Mouse (Mus musculus): ENCODE data around the gene Ank2. TPM values are rescaled to one million over a fixed set of nuclear protein-coding genes. Genes with fewer than 3 reads are reported as not detected.
A peak's percentile ranks its signal among the peaks of the same experiment; 100 is the strongest.

Gene Ank2
- polyA plus RNA-seq, 1 experiment from 2014 or later = 30.8 TPM

DNA sequence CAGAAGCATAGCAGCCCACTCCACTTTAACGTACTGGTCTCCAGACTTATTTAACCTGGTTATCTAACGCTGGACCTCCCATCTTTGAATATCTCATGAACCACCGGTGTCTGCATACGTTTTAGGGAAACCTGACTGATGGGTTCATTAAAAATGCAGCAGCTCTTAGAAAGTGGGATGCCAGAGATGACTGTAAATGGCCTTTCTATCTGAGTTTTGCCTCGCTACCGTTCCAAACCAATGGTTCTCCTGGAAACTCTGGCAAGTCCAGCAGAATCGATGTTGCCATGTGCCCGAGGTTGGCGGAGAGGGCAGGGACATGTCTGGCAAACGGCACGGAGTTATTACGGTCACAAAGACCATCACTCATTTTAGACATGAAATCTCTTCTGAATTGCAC, 226.3 kb downstream of the Ank2 start:
- ATAC-seq (replicated peaks; ENCODE audit: insufficient number of reproducible peaks, low FRiP score, low TSS enrichment) = no peak
- Histone ChIP-seq H3K36me3 (ENCODE audit: control insufficient read depth, insufficient read depth, low read length) (no peaks in the 10 kb centered on the region), H3K9ac (ENCODE audit: low read depth, low read length) (no peak overlapping the region), H3K27ac (ENCODE audit: low read depth, low read length) (no peak overlapping the region), H3K9me3 (replicated peaks; ENCODE audit: control insufficient read depth, low read length) (no peaks in the 10 kb centered on the region), H3K4me2 (no peak overlapping the region), H3K27me3 (ENCODE audit: control insufficient read depth, insufficient read depth, low read length) (no peaks in the 10 kb centered on the region), H3K4me3 (ENCODE audit: low read depth, low read length) (no peak overlapping the region), H3K4me1 (ENCODE audit: control insufficient read depth, insufficient read depth, low read length) (peaks cover 3% of the 10 kb centered on the region; the same call in 1 of the 2 replicates)
- WGBS (ENCODE audit: insufficient replicate concordance) = 80% methylated on average over 12 of the region's 12 CpGs

DNA sequence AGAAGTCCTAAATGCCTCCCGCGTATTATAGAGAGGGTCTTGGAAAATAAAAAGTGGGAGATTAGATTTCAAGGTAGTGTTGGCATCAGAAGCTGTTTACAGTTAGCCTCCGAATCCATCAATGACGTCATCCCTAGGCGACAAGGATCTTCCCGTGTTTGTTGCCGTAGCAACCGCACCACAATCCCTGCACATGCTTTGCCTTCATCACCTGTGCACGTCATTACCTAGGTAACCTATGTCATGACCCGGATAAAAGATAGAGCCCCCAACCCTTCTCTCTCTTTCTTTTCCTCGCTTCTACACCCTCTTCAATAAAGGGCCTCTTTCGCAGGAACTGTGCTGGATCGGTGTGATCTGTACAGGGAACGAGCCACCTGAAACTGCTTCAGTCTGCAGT, 229.5 kb downstream of the Ank2 start:
- 82% methylated on average over 14 of the region's 14 CpGs for WGBS (ENCODE audit: insufficient replicate concordance)
- ATAC-seq (replicated peaks; ENCODE audit: insufficient number of reproducible peaks, low FRiP score, low TSS enrichment) = no peak
- H3K4me3 ChIP-seq (ENCODE audit: low read depth, low read length) = no peak overlapping the region

DNA sequence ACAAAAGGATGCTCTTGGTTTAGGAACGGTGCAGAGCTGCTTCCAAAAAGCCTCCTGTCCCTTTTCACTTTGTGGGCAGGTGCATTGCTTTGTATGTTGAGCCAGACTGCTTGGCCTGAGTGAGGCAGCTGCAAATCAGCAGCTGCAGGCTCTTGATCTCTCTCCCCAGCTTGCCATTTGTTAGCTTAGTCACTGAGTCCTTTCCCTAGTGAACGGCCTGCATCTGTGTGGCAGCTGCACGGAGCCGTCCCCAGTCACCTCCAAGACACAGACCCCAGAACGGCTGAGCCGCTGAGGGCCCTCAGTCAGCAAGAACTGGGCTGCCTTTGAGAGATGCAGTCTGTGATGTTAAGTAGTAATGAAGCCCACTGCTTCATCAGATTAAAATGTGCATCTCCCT, 231.3 kb downstream of the Ank2 start:
- no peaks in the 10 kb centered on the region for H3K36me3 ChIP-seq (ENCODE audit: control insufficient read depth, insufficient read depth, low read length)
- H3K27ac ChIP-seq (ENCODE audit: low read depth, low read length) = no peak overlapping the region
- H3K9me3 ChIP-seq (replicated peaks; ENCODE audit: control insufficient read depth, low read length) = no peaks in the 10 kb centered on the region
- ATAC-seq (replicated peaks; ENCODE audit: insufficient number of reproducible peaks, low FRiP score, low TSS enrichment) = no peak
- no peak overlapping the region for H3K9ac ChIP-seq (ENCODE audit: low read depth, low read length)
- 52% methylated on average over 6 of the region's 6 CpGs for WGBS (ENCODE audit: insufficient replicate concordance)
- no peaks in the 10 kb centered on the region for H3K27me3 ChIP-seq (ENCODE audit: control insufficient read depth, insufficient read depth, low read length)
- H3K4me2 ChIP-seq = no peak overlapping the region
- H3K4me1 ChIP-seq (ENCODE audit: control insufficient read depth, insufficient read depth, low read length) = peaks cover 3% of the 10 kb centered on the region; the same call in 1 of the 2 replicates
- H3K4me3 ChIP-seq (ENCODE audit: low read depth, low read length) = no peak overlapping the region

More for the DNA sequence above, 229.5 kb downstream of the Ank2 start:
- no peaks in the 10 kb centered on the region for H3K27me3 ChIP-seq (ENCODE audit: control insufficient read depth, insufficient read depth, low read length)
- no peak overlapping the region for H3K27ac ChIP-seq (ENCODE audit: low read depth, low read length)
- no peak overlapping the region for H3K4me2 ChIP-seq
- H3K9me3 ChIP-seq (replicated peaks; ENCODE audit: control insufficient read depth, low read length) = no peaks in the 10 kb centered on the region
- no peaks in the 10 kb centered on the region for H3K36me3 ChIP-seq (ENCODE audit: control insufficient read depth, insufficient read depth, low read length)
- peaks cover 3% of the 10 kb centered on the region; the same call in 1 of the 2 replicates for H3K4me1 ChIP-seq (ENCODE audit: control insufficient read depth, insufficient read depth, low read length)
- no peak overlapping the region for H3K9ac ChIP-seq (ENCODE audit: low read depth, low read length)

DNA sequence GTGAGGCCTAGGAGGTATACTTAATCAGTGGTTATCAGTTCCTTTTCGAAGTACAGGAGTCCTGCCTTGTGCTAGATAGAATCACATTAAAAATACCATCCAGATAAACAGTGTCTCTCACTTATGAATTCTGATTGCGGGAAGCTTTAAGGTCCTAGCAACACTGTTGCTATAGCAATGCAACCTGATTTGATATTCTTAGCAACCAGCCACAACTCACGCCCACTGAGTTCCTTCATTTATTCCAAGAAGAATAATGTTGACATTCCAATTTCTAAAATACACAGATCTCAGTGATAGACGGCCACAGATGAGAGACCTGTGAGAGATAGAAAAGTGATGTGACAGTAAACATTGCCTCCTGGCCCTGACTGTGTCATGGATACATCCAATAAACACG, 233.4 kb downstream of the Ank2 start:
- Histone ChIP-seq H3K9ac (ENCODE audit: low read depth, low read length) (no peak overlapping the region), H3K36me3 (ENCODE audit: control insufficient read depth, insufficient read depth, low read length) (no peaks in the 10 kb centered on the region), H3K27me3 (ENCODE audit: control insufficient read depth, insufficient read depth, low read length) (no peaks in the 10 kb centered on the region), H3K4me2 (no peak overlapping the region), H3K4me3 (ENCODE audit: low read depth, low read length) (no peak overlapping the region), H3K4me1 (ENCODE audit: control insufficient read depth, insufficient read depth, low read length) (peaks cover 3% of the 10 kb centered on the region; the same call in 1 of the 2 replicates), H3K27ac (ENCODE audit: low read depth, low read length) (no peak overlapping the region), H3K9me3 (replicated peaks; ENCODE audit: control insufficient read depth, low read length) (no peaks in the 10 kb centered on the region)
- 65% methylated on average over 5 of the region's 5 CpGs for WGBS (ENCODE audit: insufficient replicate concordance)
- no peak for ATAC-seq (replicated peaks; ENCODE audit: insufficient number of reproducible peaks, low FRiP score, low TSS enrichment)

DNA sequence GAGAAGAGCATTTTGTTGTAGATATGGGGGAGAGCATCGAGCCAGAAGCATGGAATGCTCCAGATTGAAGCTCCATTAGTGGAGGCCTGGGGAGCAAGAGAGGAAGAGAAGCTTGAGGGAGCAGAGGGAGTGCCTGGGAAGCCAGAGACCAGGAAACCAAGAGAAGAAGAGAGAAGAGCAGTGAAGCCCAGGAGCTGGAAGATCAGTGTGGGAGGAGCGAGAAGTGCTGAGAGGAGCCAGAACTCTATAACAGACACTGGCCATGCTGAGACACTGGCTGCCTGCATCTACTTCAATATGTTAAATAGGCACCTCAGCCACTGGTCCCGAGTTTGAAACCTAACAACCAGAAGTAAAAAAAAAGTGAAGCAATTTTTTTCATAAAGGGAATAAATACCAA, 234.0 kb downstream of the Ank2 start:
- 62% methylated on average over 3 of the region's 3 CpGs for WGBS (ENCODE audit: insufficient replicate concordance)
- no peaks in the 10 kb centered on the region for H3K36me3 ChIP-seq (ENCODE audit: control insufficient read depth, insufficient read depth, low read length)
- ATAC-seq (replicated peaks; ENCODE audit: insufficient number of reproducible peaks, low FRiP score, low TSS enrichment) = no peak

DNA sequence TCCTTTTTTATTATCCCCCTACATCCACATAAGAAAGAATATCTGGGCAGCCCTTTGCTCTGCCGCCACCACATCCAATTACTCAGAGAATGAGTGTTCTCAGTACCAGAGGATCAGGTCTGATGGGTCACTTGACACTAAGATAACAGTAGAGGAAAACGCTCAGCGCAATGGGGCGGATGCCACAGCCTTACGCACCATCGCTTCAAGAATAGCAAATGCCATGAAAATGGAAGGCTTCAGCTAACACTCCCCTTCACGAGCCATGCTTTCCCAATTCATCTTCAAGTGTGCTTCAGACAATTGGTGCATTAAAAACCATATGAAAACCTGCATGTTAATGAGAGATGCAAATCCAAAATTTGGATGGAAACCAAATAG, 238.4 kb downstream of the Ank2 start:
- Histone ChIP-seq H3K9me3 (replicated peaks; ENCODE audit: control insufficient read depth, low read length) (no peaks in the 10 kb centered on the region), H3K9ac (ENCODE audit: low read depth, low read length) (no peak overlapping the region), H3K27me3 (ENCODE audit: control insufficient read depth, insufficient read depth, low read length) (no peaks in the 10 kb centered on the region), H3K4me2 (no peak overlapping the region), H3K4me1 (ENCODE audit: control insufficient read depth, insufficient read depth, low read length) (0 out of 2 replicates have a peak, but pooled peaks cover 2% of the 10 kb centered on the region), H3K36me3 (ENCODE audit: control insufficient read depth, insufficient read depth, low read length) (no peaks in the 10 kb centered on the region), H3K27ac (ENCODE audit: low read depth, low read length) (no peak overlapping the region), H3K4me3 (ENCODE audit: low read depth, low read length) (no peak overlapping the region)
- 47% methylated on average over 7 of the region's 7 CpGs for WGBS (ENCODE audit: insufficient replicate concordance)
- ATAC-seq (replicated peaks; ENCODE audit: insufficient number of reproducible peaks, low FRiP score, low TSS enrichment) = no peak

More for the DNA sequence above, 234.0 kb downstream of the Ank2 start:
- Histone ChIP-seq H3K9ac (ENCODE audit: low read depth, low read length) (no peak overlapping the region), H3K27ac (ENCODE audit: low read depth, low read length) (no peak overlapping the region), H3K4me3 (ENCODE audit: low read depth, low read length) (no peak overlapping the region), H3K4me2 (no peak overlapping the region), H3K4me1 (ENCODE audit: control insufficient read depth, insufficient read depth, low read length) (peaks cover 3% of the 10 kb centered on the region; the same call in 1 of the 2 replicates), H3K27me3 (ENCODE audit: control insufficient read depth, insufficient read depth, low read length) (no peaks in the 10 kb centered on the region), H3K9me3 (replicated peaks; ENCODE audit: control insufficient read depth, low read length) (no peaks in the 10 kb centered on the region)

DNA sequence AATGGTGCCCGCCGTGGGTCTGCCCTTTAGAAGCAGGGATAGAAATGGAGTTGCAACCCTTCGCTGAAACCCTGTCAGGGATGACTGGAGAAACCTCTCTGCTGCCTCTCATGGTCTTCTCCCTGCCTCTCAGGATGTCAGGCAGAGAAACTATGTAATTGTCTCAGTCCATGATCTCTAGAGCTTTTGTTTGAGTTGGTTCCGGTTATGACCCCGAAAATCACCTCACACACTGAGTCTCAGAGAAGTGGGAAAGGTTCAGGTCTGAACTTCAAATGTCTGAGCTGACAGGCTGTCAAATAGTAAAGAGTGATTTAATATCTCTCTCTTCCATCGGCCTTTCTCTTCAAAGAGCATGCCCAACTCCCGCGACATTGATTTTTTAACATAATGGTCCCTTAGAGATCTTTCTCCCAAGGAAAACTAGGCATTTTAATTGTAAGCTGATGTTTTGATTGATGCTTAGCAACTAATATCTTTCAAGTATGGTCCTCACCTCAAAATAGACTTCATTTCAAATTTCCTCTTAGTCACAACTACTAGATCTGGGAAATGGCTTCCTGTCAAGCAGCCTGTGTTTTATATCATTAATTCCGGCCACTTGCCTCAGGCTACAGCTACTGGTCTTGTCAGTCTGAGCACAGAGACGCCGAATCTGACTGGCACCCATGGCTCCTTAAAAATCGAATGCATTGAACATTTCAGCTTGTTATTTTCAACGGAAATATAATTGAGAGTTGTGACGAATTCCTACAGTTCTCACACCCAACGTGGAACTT, 239.0 kb downstream of the Ank2 start:
- Histone ChIP-seq H3K9ac (ENCODE audit: low read depth, low read length) (no peak overlapping the region), H3K9me3 (replicated peaks; ENCODE audit: control insufficient read depth, low read length) (no peaks in the 10 kb centered on the region), H3K4me1 (ENCODE audit: control insufficient read depth, insufficient read depth, low read length) (0 out of 2 replicates have a peak, but pooled peaks cover 2% of the 10 kb centered on the region), H3K4me3 (ENCODE audit: low read depth, low read length) (no peak overlapping the region), H3K27me3 (ENCODE audit: control insufficient read depth, insufficient read depth, low read length) (no peaks in the 10 kb centered on the region), H3K27ac (ENCODE audit: low read depth, low read length) (no peak overlapping the region), H3K4me2 (no peak overlapping the region), H3K36me3 (ENCODE audit: control insufficient read depth, insufficient read depth, low read length) (no peaks in the 10 kb centered on the region)
- no peak for ATAC-seq (replicated peaks; ENCODE audit: insufficient number of reproducible peaks, low FRiP score, low TSS enrichment)
- 70% methylated on average over 15 of the region's 15 CpGs for WGBS (ENCODE audit: insufficient replicate concordance)

DNA sequence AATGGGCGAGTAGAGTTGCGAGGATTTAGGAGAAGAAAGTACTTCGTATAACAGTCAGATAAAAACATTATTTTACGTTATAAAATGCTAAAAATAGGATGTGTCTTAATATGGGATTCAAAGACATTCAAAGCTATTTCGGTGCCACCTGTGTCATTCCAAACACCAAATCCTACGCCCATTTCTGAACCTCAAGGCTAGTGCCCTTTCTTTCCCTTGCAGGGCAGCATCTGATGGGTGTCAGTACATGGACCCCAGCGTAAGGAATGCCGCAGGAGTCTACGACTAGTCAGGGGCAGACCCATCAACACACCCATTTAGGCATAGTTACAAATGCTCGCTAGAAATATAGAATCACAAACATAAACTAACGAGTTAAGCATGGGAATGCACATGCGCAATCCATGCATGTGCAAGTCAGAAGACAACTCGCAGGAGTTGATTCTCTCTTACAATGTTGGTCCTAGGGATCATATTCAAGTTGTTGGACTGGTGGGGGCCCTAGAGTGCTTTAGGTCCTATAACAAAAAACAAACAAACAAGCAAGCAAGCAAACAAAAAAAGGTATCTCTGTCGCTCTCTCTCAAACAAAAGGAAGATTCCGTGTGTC, 240.6 kb downstream of the Ank2 start:
- no peak overlapping the region for H3K9ac ChIP-seq (ENCODE audit: low read depth, low read length)
- no peak for ATAC-seq (replicated peaks; ENCODE audit: insufficient number of reproducible peaks, low FRiP score, low TSS enrichment)
- H3K4me3 ChIP-seq (ENCODE audit: low read depth, low read length) = peak overlapping the region; percentile 54
- no peaks in the 10 kb centered on the region for H3K36me3 ChIP-seq (ENCODE audit: control insufficient read depth, insufficient read depth, low read length)
- H3K27ac ChIP-seq (ENCODE audit: low read depth, low read length) = no peak overlapping the region
- H3K4me1 ChIP-seq (ENCODE audit: control insufficient read depth, insufficient read depth, low read length) = 0 out of 2 replicates have a peak, but pooled peaks cover 2% of the 10 kb centered on the region
- H3K27me3 ChIP-seq (ENCODE audit: control insufficient read depth, insufficient read depth, low read length) = no peaks in the 10 kb centered on the region
- H3K9me3 ChIP-seq (replicated peaks; ENCODE audit: control insufficient read depth, low read length) = no peaks in the 10 kb centered on the region
- WGBS (ENCODE audit: insufficient replicate concordance) = 38% methylated on average over 15 of the region's 15 CpGs
- peak overlapping the region; percentile 73 for H3K4me2 ChIP-seq

Data from heart, embryonic 11.5 days (tissue).